Mouse (Mus musculus) megakaryocyte, embryonic 14.5 days (primary cell): ENCODE data around the gene Msx3.

Experiments
- FLI1 ChIP-seq: IDR thresholded peaks from 2 replicates; pipeline ENCODE4 v1.6.1; 2012; ENCODE audit warnings: low read length, inconsistent platforms, mixed read lengths
- GATA1 ChIP-seq: IDR thresholded peaks from 3 replicates; pipeline ENCODE4 v1.6.1; 2012; ENCODE audit warnings: mixed read lengths, low read length, inconsistent platforms, borderline replicate concordance

GRCm38 (mm10) chr7:140063092-140063491 is 14.2 kb upstream of the Msx3 start:
- TF ChIP-seq FLI1 (no peak), GATA1 (no peak)
